Mouse (Mus musculus) heart, adult 2 months (tissue): ENCODE measurements around the gene Olfr890. TPM values are rescaled to one million over a fixed set of nuclear protein-coding genes. Genes with fewer than 3 reads are reported as not detected.
"Not testable (repeated sequence)": the region's sequence is repeated elsewhere in the genome, so short reads cannot be mapped to it uniquely, and the experiment has no call there.

Experiments used
- DNase-seq, 2 experiments: peaks; one replicate each; pipeline ENCODE4 v3.0.0; 2021
- H3K27ac ChIP-seq: fragments of 200-600 bp; 2 replicates; pipeline ENCODE4 v1.8.1; 2022
- H3K27me3 ChIP-seq: fragments of 200-500 bp; 2 replicates; pipeline ENCODE4 v1.6.1; 2012; ENCODE audit warnings: mild to moderate bottlenecking, low read length, inconsistent platforms, mixed read lengths; ENCODE audit not compliant: control insufficient read depth, insufficient read depth
- H3K36me3 ChIP-seq: fragments of 200-500 bp; 2 replicates; pipeline ENCODE4 v1.6.1; 2012; ENCODE audit warnings: low read length, inconsistent platforms; ENCODE audit not compliant: control insufficient read depth, insufficient read depth
- H3K4me1 ChIP-seq: fragments of 200-500 bp; 2 replicates; pipeline ENCODE4 v1.6.1; 2011; ENCODE audit warnings: low read length; ENCODE audit not compliant: control insufficient read depth, insufficient read depth
- H3K4me3 ChIP-seq: fragments of 200-600 bp; 2 replicates; pipeline ENCODE4 v1.8.1; 2022
- H3K79me2 ChIP-seq: fragments of 200-500 bp; replicated peaks from 2 replicates; pipeline ENCODE4 v1.6.1; 2012; ENCODE audit warnings: mild to moderate bottlenecking, inconsistent platforms, low read length, moderate library complexity, mixed read lengths; ENCODE audit not compliant: control insufficient read depth, insufficient read depth
- H3K9ac ChIP-seq: fragments of 200-500 bp; 2 replicates; pipeline ENCODE4 v1.6.1; 2012; ENCODE audit warnings: low read depth, mild to moderate bottlenecking, control low read depth, inconsistent platforms, low read length, mixed read lengths
- CTCF ChIP-seq: fragments of 200-600 bp; IDR thresholded peaks from 2 replicates; pipeline ENCODE4 v1.8.1; 2022; ENCODE audit warnings: antibody characterized with exemption, mild to moderate bottlenecking, moderate library complexity
- EP300 ChIP-seq: fragments of 200-500 bp; IDR thresholded peaks from 2 replicates; pipeline ENCODE4 v1.6.1; 2011; ENCODE audit warnings: low read depth, low read length, control low read depth; ENCODE audit not compliant: insufficient read depth
- POLR2A ChIP-seq: fragments of 200-500 bp; IDR thresholded peaks from 2 replicates; pipeline ENCODE4 v1.6.1; 2011; ENCODE audit warnings: mild to moderate bottlenecking, low read depth, low read length, control low read depth; ENCODE audit not compliant: insufficient read depth
- WGBS: fragments of 180-500 bp; shearing (Covaris S2); methylation state at CpG from one replicate; pipeline ENCODE4 v1.1.7; 2018; 5-methylcytosine and 5-hydroxymethylcytosine counted together
- intact Hi-C: fragments of 180-260 bp; cut with DNase I; formaldehyde crosslinking; loops from one replicate; pipeline ENCODE4 v1.15.1; 2025
- long read RNA-seq: library from polyadenylated mRNA; stranded (forward); transcript quantifications from one replicate; pipeline ENCODE4 v2.0.0, GENCODE M21; 2021
- polyA plus RNA-seq: library from polyadenylated mRNA; depleted of rRNA; stranded (reverse); fragments of >200 nt; gene quantifications from 2 replicates; pipeline ENCODE4 v1.2.3, GENCODE M21; 2012; rRNA removed
- total RNA-seq, 2 experiments: library from RNA; stranded (reverse); gene quantifications; 2 replicates each; pipeline ENCODE4 v1.2.3; 2021

The Olfr890 gene
- not detected for total RNA-seq
- not detected in 2 replicates for polyA plus RNA-seq
- long read RNA-seq = 0 reads

DNA sequence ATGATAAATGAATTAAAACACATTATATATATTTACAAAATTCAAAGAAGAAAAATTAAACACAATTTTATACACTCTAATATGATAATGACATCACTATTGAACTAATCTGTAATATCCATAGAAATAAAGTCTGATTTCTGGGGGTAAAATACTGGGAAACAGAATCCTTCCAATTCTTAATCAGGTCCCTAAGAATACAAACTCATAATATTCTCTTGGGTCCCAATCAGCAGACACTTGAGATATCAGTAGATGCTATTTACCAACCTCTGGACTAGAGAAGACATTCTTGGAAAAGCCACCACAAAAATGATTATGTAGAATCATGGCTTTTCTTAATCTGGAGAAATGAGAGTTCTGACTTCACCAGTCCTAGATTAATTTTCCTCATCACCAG, at the start of gene Olfr890:
Gene Olfr890 (plus strand): TSS at position 301 of the 400 bp plus-strand sequence.
- Histone ChIP-seq H3K27me3 (no peaks in the 10 kb centered on the region), H3K4me3 (no peak within 1 kb of the TSS), H3K27ac (no peak within 1 kb of the TSS), H3K9ac (no peak within 1 kb of the TSS), H3K79me2 (no peaks in the 10 kb centered on the region), H3K36me3 (no peaks in the 10 kb centered on the region), H3K4me1 (no peaks in the 10 kb centered on the region)
- DNase-seq = no peak
- no peak for TF ChIP-seq CTCF
- no peak for TF ChIP-seq POLR2A
- TF ChIP-seq EP300 = no peak
- intact Hi-C loops = no loop called here

DNA sequence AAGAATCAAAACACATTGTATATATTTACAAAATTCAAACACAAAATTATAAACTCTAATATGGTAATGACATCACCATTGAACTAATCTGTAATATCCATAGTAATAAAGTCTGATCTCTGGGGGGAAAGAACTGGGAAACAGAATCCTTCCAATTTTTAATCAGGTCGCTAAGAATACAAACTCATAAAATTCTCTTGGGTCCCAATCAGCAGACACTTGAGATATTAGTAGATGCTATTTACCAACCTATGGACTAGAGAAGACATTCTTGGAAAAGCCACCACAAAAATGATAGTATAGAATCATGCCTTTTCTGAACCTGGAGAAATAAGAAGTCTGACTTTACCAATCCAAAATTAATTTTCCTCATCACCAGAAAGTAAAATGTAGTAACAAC, 34.5 kb upstream of the Olfr890 start, which contains the start of gene Olfr888:
Gene Olfr888 (plus strand): TSS at position 301 of the 400 bp plus-strand sequence.
- WGBS = 60% methylated on average over 1 of the region's 1 CpGs
- intact Hi-C loops = no loop called here
- Histone ChIP-seq H3K27me3 (no peaks in the 10 kb centered on the region), H3K36me3 (no peaks in the 10 kb centered on the region), H3K4me3 (no peak within 1 kb of the TSS), H3K79me2 (no peaks in the 10 kb centered on the region), H3K4me1 (no peaks in the 10 kb centered on the region), H3K9ac (no peak within 1 kb of the TSS), H3K27ac (no peak within 1 kb of the TSS)
- TF ChIP-seq POLR2A (no peak), CTCF (no peak), EP300 (no peak)
- DNase-seq = no peak

DNA sequence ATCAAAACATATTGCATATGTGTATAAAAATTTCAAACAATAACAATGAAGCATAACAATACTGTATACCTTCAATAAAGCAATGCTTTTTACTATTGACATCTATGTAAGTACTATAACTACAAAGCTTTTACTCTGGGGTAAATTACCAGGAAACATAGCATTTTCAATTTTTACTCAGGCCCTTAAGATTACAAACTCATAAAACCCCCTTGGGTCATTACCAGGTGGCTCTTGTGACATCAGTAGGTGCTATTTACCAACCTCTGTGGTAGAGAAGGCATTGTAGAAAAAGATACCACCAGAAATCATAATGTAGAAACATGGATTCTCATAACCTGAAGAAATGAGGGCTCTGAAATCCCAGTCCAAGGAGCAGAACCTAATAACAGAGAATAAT, 27.4 kb upstream of the Olfr890 start, which contains the start of gene Olfr889:
Gene Olfr889 (plus strand): TSS at position 301 of the 400 bp plus-strand sequence.
- intact Hi-C loops = no loop called here
- no peak for DNase-seq
- Histone ChIP-seq H3K4me3 (no peak within 1 kb of the TSS), H3K27me3 (no peaks in the 10 kb centered on the region), H3K36me3 (no peaks in the 10 kb centered on the region), H3K4me1 (no peaks in the 10 kb centered on the region), H3K9ac (no peak within 1 kb of the TSS), H3K27ac (no peak within 1 kb of the TSS), H3K79me2 (no peaks in the 10 kb centered on the region)
- TF ChIP-seq CTCF (no peak), POLR2A (no peak), EP300 (no peak)

DNA sequence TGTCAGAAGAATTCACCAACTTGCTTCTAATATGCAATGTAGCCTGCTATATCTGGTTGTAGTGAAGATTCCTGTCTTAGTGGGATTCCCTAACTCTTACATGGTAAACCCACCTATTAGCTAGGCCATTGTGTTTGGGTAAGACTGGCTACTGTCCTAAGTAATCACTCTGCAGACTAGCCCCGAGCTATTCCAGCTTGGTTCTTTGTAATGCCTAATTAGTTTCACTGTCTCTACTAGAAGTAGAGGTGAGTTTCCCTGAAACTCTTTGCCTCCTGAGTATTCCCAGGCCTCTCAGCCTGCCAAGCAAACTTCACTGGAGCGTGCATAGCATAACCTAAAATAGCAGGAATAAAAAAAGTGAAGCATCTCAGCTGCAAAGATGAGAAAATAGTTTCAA, 26.0 kb downstream of the Olfr890 start:
- WGBS = 41% methylated on average over 2 of the region's 2 CpGs
- intact Hi-C loops = not testable (repeated sequence)

DNA sequence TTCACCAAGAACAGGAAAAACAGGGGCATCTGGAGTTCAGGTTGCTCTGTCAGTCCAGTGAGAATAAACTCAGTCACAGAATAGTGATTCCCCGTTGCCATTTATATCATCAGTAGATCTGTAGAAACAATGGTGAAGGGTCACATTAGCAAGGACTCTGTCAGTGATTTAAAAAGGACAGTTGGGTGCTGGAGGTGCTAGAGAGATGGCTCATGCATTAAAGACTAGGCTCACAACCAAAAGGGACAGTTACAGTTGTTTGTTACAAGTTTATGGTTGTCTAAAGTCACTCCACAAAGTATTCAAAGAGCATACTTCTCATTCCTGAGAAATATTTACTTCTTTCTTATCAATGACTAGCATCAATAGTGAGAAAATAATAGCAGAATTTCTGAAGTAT, 38.4 kb downstream of the Olfr890 start, which contains the start of gene Olfr891:
Gene Olfr891 (minus strand): TSS at position 101 of the 400 bp plus-strand sequence.
- Histone ChIP-seq H3K36me3 (no peaks in the 10 kb centered on the region), H3K27me3 (no peaks in the 10 kb centered on the region), H3K4me3 (no peak within 1 kb of the TSS), H3K79me2 (no peaks in the 10 kb centered on the region), H3K4me1 (no peaks in the 10 kb centered on the region), H3K27ac (no peak within 1 kb of the TSS), H3K9ac (no peak within 1 kb of the TSS)
- DNase-seq = no peak
- 69% methylated on average over 1 of the region's 1 CpGs for WGBS
- TF ChIP-seq EP300 (no peak), CTCF (no peak), POLR2A (no peak)
- intact Hi-C loops = no loop called here

More for the DNA sequence above, 26.0 kb downstream of the Olfr890 start:
- not testable (repeated sequence) for H3K36me3 ChIP-seq, H3K9ac ChIP-seq, H3K4me3 ChIP-seq, DNase-seq, H3K27ac ChIP-seq, H3K27me3 ChIP-seq, H3K79me2 ChIP-seq, H3K4me1 ChIP-seq

Other genes with a start within 250 kb of the Olfr890 start
- not detected for gene Olfr145, start 245.8 kb upstream of the Olfr890 start, total RNA-seq
- not detected in 2 replicates for gene Olfr145, start 245.8 kb upstream of the Olfr890 start, polyA plus RNA-seq
- not detected for gene Olfr878, start 224.7 kb upstream of the Olfr890 start, total RNA-seq
- not detected in 2 replicates for gene Olfr878, start 224.7 kb upstream of the Olfr890 start, polyA plus RNA-seq
- gene Olfr881, start 150.7 kb upstream of the Olfr890 start, total RNA-seq = not detected
- gene Olfr881, start 150.7 kb upstream of the Olfr890 start, polyA plus RNA-seq = not detected in 2 replicates
- not detected for gene Olfr883, start 116.7 kb upstream of the Olfr890 start, total RNA-seq
- not detected in 2 replicates for gene Olfr883, start 116.7 kb upstream of the Olfr890 start, polyA plus RNA-seq
- gene Olfr884, start 96.0 kb upstream of the Olfr890 start, total RNA-seq = not detected
- gene Olfr884, start 96.0 kb upstream of the Olfr890 start, polyA plus RNA-seq = not detected in 2 replicates
- not detected for gene Olfr885, start 81.2 kb upstream of the Olfr890 start, total RNA-seq
- gene Olfr885, start 81.2 kb upstream of the Olfr890 start, polyA plus RNA-seq = not detected in 2 replicates
- not detected for gene Olfr887, start 58.4 kb upstream of the Olfr890 start, total RNA-seq
- not detected in 2 replicates for gene Olfr887, start 58.4 kb upstream of the Olfr890 start, polyA plus RNA-seq
- gene Olfr888, start 34.4 kb upstream of the Olfr890 start, total RNA-seq = not detected
- gene Olfr888, start 34.4 kb upstream of the Olfr890 start, polyA plus RNA-seq = not detected in 2 replicates
- not detected for gene Olfr889, start 27.3 kb upstream of the Olfr890 start, total RNA-seq
- not detected in 2 replicates for gene Olfr889, start 27.3 kb upstream of the Olfr890 start, polyA plus RNA-seq
- not detected for gene Olfr891, start 38.3 kb downstream of the Olfr890 start, total RNA-seq
- not detected in 2 replicates for gene Olfr891, start 38.3 kb downstream of the Olfr890 start, polyA plus RNA-seq
- not detected for gene Olfr893, start 65.8 kb downstream of the Olfr890 start, total RNA-seq
- gene Olfr893, start 65.8 kb downstream of the Olfr890 start, polyA plus RNA-seq = not detected in 2 replicates
- not detected for gene Olfr894, start 75.5 kb downstream of the Olfr890 start, total RNA-seq
- gene Olfr894, start 75.5 kb downstream of the Olfr890 start, polyA plus RNA-seq = not detected in 2 replicates
- gene Olfr143, start 110.3 kb downstream of the Olfr890 start, total RNA-seq = not detected
- gene Olfr143, start 110.3 kb downstream of the Olfr890 start, polyA plus RNA-seq = not detected in 2 replicates
- gene Olfr895, start 125.3 kb downstream of the Olfr890 start, total RNA-seq = not detected
- gene Olfr895, start 125.3 kb downstream of the Olfr890 start, polyA plus RNA-seq = not detected in 2 replicates
- gene Olfr896-ps1, start 148.6 kb downstream of the Olfr890 start, total RNA-seq = not detected
- gene Olfr896-ps1, start 148.6 kb downstream of the Olfr890 start, polyA plus RNA-seq = not detected in 2 replicates
- not detected for gene Olfr25, start 186.5 kb downstream of the Olfr890 start, total RNA-seq
- not detected in 2 replicates for gene Olfr25, start 186.5 kb downstream of the Olfr890 start, polyA plus RNA-seq
- not detected for gene Olfr898, start 205.9 kb downstream of the Olfr890 start, total RNA-seq
- gene Olfr898, start 205.9 kb downstream of the Olfr890 start, polyA plus RNA-seq = not detected in 2 replicates
- not detected for gene Olfr250, start 224.4 kb downstream of the Olfr890 start, total RNA-seq
- not detected in 2 replicates for gene Olfr250, start 224.4 kb downstream of the Olfr890 start, polyA plus RNA-seq
- not detected for gene Olfr251, start 234.6 kb downstream of the Olfr890 start, total RNA-seq
- gene Olfr251, start 234.6 kb downstream of the Olfr890 start, polyA plus RNA-seq = not detected in 2 replicates